Mouse (Mus musculus) A20 (cell line): ENCODE measurements around the gene Uhrf2.

ENCODE experiments used
- DNase-seq: peaks from one replicate; pipeline ENCODE4 v3.0.0-alpha.2; 2011; ENCODE audit warnings: low read depth, low spot score

Gene Uhrf2

GRCm38 (mm10) chr19:30050584-30050983, 20.3 kb downstream of the Uhrf2 start:
- DNase-seq = no peak

- DNase-seq = no peak
These were observed 21.2 kb downstream of the Uhrf2 start for GRCm38 (mm10) chr19:30051479-30051878.

GRCm38 (mm10) chr19:30054218-30054617, 23.9 kb downstream of the Uhrf2 start:
- DNase-seq = no peak

- peak; percentile 16 for DNase-seq
These were observed 35.5 kb downstream of the Uhrf2 start for GRCm38 (mm10) chr19:30065797-30066196.

- DNase-seq = no peak
These were observed 59.9 kb downstream of the Uhrf2 start for GRCm38 (mm10) chr19:30090163-30090562.

- DNase-seq = no peak
These were observed 61.5 kb downstream of the Uhrf2 start for GRCm38 (mm10) chr19:30091644-30092295.

GRCm38 (mm10) chr19:30096186-30096585, 65.9 kb downstream of the Uhrf2 start:
- no peak for DNase-seq

GRCm38 (mm10) chr19:30097039-30097438, 66.7 kb downstream of the Uhrf2 start:
- DNase-seq = no peak

- no peak for DNase-seq
These were observed 70.3 kb downstream of the Uhrf2 start for GRCm38 (mm10) chr19:30100571-30100970.

- no peak for DNase-seq
These were observed 72.3 kb downstream of the Uhrf2 start for GRCm38 (mm10) chr19:30102620-30103019.

- DNase-seq = no peak
These were observed 74.9 kb downstream of the Uhrf2 start for GRCm38 (mm10) chr19:30105045-30105842.

GRCm38 (mm10) chr19:30107221-30107845, 77.0 kb downstream of the Uhrf2 start:
- no peak for DNase-seq

- DNase-seq = no peak
These were observed 78.3 kb downstream of the Uhrf2 start for GRCm38 (mm10) chr19:30108616-30109015.

- no peak for DNase-seq
These were observed 78.8 kb downstream of the Uhrf2 start for GRCm38 (mm10) chr19:30109122-30109521.

- DNase-seq = no peak
These were observed 81.1 kb downstream of the Uhrf2 start for GRCm38 (mm10) chr19:30111421-30111820.

GRCm38 (mm10) chr19:30112961-30113688, 82.8 kb downstream of the Uhrf2 start:
- no peak for DNase-seq

- DNase-seq = no peak
These were observed 84.7 kb downstream of the Uhrf2 start for GRCm38 (mm10) chr19:30114919-30115441.

GRCm38 (mm10) chr19:30115606-30116005, 85.3 kb downstream of the Uhrf2 start:
- DNase-seq = no peak

GRCm38 (mm10) chr19:30117241-30117640, 86.9 kb downstream of the Uhrf2 start:
- no peak for DNase-seq

- no peak for DNase-seq
These were observed 87.5 kb downstream of the Uhrf2 start for GRCm38 (mm10) chr19:30117775-30118174.
